Mouse (Mus musculus): Measurements from ENCODE around the gene Kank4.

The Kank4 gene

GRCm38 (mm10) chr4:98710891-98711290, 106.4 kb downstream of the Kank4 start:
- no peak for DNase-seq
